Mouse (Mus musculus): ENCODE data around the gene Upk1b. TPM values are rescaled to one million over a fixed set of nuclear protein-coding genes. Genes with fewer than 3 reads are reported as not detected.

Upk1b gene
- polyA plus RNA-seq, 1 experiment from 2014 or later = 0.16 TPM

DNA sequence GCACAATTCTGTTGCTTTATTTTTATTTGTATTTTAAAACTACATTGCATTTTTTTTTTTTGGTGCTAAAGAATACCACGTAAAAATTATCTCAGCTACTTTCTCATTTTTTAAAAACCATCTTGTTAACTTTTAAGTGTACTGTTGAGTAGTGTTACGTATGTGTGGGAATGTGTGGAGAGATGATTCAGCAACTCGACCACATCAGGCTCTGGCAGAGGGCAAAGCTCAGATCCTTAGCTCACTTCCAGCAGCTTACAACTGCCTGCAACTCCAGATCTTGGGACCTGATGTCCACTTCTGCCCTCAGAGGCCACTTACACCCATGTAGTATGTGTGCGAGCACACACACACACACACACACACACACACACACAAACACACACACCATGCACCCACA is 43.6 kb downstream of the Upk1b start:
- Histone ChIP-seq H3K9me3 (ENCODE audit: control insufficient read depth, low read length) (no peaks in the 10 kb centered on the region), H3K4me3 (replicated peaks; ENCODE audit: low read length) (no peak overlapping the region), H3K27ac (no peak overlapping the region), H3K9ac (no peak overlapping the region), H3K4me2 (replicated peaks) (no peak overlapping the region), H3K4me1 (replicated peaks; ENCODE audit: control insufficient read depth, insufficient read depth, low read length) (no peaks in the 10 kb centered on the region), H3K27me3 (ENCODE audit: control insufficient read depth, insufficient read depth, low read length) (no peaks in the 10 kb centered on the region), H3K36me3 (replicated peaks; ENCODE audit: control insufficient read depth, insufficient read depth) (peaks cover 22% of the 10 kb centered on the region)
- ATAC-seq (ENCODE audit: low FRiP score) (no peak), DNase-seq (ENCODE audit: low spot score) (no peak)
- 82% methylated on average over 4 of the region's 4 CpGs for WGBS

DNA sequence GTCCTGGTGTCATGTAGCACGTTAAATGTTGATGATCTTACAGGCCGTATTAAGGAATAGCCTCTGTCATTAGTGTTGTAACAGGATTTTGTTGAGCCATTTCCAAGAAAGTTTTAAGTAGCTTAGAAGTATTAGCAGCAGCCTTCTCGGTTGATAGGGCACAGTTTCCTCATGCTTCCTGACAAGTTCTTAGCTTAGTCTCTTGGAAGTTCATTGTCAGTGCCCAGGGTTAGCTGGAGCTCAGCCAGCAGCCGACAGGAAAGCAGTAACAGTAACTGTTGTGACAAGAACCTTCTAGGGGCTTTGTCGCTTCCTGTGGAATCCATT is 44.0 kb downstream of the Upk1b start:
- DNase-seq (ENCODE audit: low spot score) (no peak), ATAC-seq (ENCODE audit: low FRiP score) (no peak)
- 60% methylated on average over 5 of the region's 5 CpGs for WGBS
- Histone ChIP-seq H3K4me2 (replicated peaks) (no peak overlapping the region), H3K9ac (no peak overlapping the region), H3K36me3 (replicated peaks; ENCODE audit: control insufficient read depth, insufficient read depth) (peaks cover 22% of the 10 kb centered on the region), H3K4me1 (replicated peaks; ENCODE audit: control insufficient read depth, insufficient read depth, low read length) (no peaks in the 10 kb centered on the region), H3K27me3 (ENCODE audit: control insufficient read depth, insufficient read depth, low read length) (no peaks in the 10 kb centered on the region), H3K9me3 (ENCODE audit: control insufficient read depth, low read length) (no peaks in the 10 kb centered on the region), H3K27ac (no peak overlapping the region), H3K4me3 (replicated peaks; ENCODE audit: low read length) (no peak overlapping the region)

DNA sequence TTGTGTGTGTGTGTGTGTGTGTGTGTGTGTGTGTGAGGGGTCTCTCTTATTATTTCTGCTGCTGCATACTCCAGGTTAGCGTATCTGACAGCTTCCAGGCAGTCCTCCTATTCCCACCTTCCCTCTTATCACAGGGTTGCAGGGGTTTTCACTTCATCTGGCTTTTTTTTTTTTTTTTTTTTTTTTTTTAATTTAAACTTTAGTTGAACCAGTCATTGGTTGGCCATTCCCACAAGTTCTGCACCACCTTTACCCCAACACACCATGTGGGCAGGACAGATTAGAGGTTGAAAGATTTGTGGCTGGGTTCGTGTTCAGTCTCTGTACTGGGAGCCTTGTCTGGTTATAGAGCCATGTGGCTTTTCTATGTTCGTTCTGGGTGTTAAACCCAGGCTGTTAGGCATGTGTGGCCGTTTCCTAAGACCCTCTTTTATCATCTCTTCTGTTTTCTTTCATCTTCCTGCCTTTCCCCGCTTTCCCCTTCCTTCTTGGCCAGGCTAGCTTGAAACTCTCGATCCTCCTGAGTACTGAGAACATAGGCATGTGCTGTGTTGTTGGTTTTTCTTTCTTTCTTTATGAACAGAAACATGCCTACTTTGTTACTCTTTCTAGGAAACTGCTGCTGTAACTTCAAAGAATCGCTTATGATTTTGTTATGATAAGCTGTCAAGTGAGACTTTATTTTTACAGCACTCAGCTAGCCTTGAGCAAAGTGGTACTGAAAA is 44.5 kb downstream of the Upk1b start:
- ATAC-seq (ENCODE audit: low FRiP score) = no peak

DNA sequence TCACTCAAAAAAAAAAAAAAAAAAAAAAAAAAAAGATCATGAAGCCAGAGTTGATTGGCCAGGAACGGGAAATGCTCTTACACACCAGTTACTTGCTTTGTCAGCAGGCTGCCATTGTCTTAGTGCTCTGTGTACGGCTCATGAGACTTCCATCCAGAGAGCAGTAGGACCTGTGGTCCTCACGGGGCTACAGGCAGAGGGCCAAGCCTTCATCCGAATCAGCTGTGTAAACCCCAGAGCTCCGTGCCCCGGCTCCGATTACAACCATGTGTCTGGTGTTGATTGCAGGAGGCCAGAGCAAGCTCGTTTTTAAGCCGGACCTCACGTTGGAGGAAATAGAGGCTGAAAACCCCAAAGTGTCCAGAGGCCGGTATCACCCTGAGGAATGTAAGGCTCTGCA is 46.5 kb downstream of the Upk1b start:
- Histone ChIP-seq H3K36me3 (replicated peaks; ENCODE audit: control insufficient read depth, insufficient read depth) (peaks cover 17% of the 10 kb centered on the region; the same call in 1 of the 2 replicates), H3K4me1 (replicated peaks; ENCODE audit: control insufficient read depth, insufficient read depth, low read length) (no peaks in the 10 kb centered on the region), H3K4me2 (replicated peaks) (no peak overlapping the region), H3K27ac (no peak overlapping the region), H3K4me3 (replicated peaks; ENCODE audit: low read length) (no peak overlapping the region), H3K27me3 (ENCODE audit: control insufficient read depth, insufficient read depth, low read length) (no peaks in the 10 kb centered on the region), H3K9ac (no peak overlapping the region), H3K9me3 (ENCODE audit: control insufficient read depth, low read length) (no peaks in the 10 kb centered on the region)
- WGBS = 77% methylated on average over 11 of the region's 11 CpGs
- no peak for DNase-seq (ENCODE audit: low spot score)
- no peak for ATAC-seq (ENCODE audit: low FRiP score)

More for the DNA sequence above, 44.5 kb downstream of the Upk1b start:
- Histone ChIP-seq H3K4me2 (replicated peaks) (no peak overlapping the region), H3K9me3 (ENCODE audit: control insufficient read depth, low read length) (no peaks in the 10 kb centered on the region), H3K27ac (no peak overlapping the region), H3K27me3 (ENCODE audit: control insufficient read depth, insufficient read depth, low read length) (no peaks in the 10 kb centered on the region), H3K4me3 (replicated peaks; ENCODE audit: low read length) (no peak overlapping the region), H3K4me1 (replicated peaks; ENCODE audit: control insufficient read depth, insufficient read depth, low read length) (no peaks in the 10 kb centered on the region), H3K9ac (no peak overlapping the region), H3K36me3 (replicated peaks; ENCODE audit: control insufficient read depth, insufficient read depth) (peaks cover 22% of the 10 kb centered on the region)
- 75% methylated on average over 7 of the region's 7 CpGs for WGBS
- no peak for DNase-seq (ENCODE audit: low spot score)

DNA sequence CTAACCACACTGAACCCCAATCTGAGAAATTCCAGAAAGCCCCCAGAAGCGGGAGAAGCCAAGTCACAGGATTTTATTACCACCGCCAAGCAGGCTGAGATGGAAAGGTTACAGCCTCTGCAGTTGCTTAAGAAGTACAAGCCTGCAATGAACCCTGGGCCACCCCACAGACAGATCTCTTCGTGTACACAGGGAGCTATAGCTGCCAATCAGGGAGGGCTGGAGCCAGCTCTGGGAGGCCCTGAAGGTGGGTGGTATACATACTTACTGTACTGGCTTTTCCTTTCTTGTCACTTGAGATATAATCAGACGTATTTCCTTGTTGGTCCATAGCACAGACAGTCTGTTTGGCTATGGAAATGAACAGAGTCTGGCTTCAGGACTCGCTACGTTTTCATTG is 49.3 kb downstream of the Upk1b start:
- no peak overlapping the region for H3K9ac ChIP-seq
- H3K4me3 ChIP-seq (replicated peaks; ENCODE audit: low read length) = no peak overlapping the region
- no peaks in the 10 kb centered on the region for H3K9me3 ChIP-seq (ENCODE audit: control insufficient read depth, low read length)
- no peak overlapping the region for H3K27ac ChIP-seq
- no peaks in the 10 kb centered on the region; the same call in 1 of the 2 replicates for H3K36me3 ChIP-seq (replicated peaks; ENCODE audit: control insufficient read depth, insufficient read depth)
- DNase-seq (ENCODE audit: low spot score) (no peak), ATAC-seq (ENCODE audit: low FRiP score) (no peak)
- WGBS = 85% methylated on average over 6 of the region's 6 CpGs
- H3K27me3 ChIP-seq (ENCODE audit: control insufficient read depth, insufficient read depth, low read length) = no peaks in the 10 kb centered on the region
- no peaks in the 10 kb centered on the region for H3K4me1 ChIP-seq (replicated peaks; ENCODE audit: control insufficient read depth, insufficient read depth, low read length)
- H3K4me2 ChIP-seq (replicated peaks) = no peak overlapping the region

DNA sequence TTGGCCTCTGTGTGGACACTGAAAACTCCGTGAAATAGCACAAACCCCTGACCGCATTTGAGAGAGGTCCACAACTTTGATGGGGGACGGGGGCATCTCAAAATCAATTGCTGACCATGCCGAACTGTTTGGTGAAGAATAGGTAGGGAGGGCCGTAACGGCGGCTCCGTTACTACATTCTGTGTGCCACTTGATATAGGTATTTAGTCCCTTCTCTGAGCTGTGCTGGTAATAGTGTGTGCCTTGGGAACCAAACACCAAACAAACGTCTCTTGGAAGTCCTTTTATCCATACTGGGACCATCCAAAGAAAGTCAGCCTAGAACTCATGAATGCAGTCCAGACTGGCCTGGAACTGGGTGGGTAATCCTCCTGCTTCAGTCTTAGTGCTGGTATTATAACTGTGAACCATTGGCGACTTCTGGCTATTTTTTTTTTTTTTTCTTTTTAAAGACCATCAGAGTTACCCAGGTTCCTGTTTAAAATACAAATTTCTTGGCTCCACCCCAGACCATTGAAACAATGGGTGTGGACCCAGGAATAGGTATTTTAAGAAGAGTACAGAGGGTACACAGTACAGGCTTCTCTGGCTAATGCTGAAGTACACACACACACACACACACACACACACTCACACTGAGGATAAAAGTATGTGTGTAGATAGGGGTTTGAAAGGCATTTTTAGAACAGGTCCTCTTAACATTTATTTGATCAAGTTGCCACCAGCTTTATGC is 56.0 kb downstream of the Upk1b start:
- WGBS = 85% methylated on average over 10 of the region's 10 CpGs
- no peak for ATAC-seq (ENCODE audit: low FRiP score)

DNA sequence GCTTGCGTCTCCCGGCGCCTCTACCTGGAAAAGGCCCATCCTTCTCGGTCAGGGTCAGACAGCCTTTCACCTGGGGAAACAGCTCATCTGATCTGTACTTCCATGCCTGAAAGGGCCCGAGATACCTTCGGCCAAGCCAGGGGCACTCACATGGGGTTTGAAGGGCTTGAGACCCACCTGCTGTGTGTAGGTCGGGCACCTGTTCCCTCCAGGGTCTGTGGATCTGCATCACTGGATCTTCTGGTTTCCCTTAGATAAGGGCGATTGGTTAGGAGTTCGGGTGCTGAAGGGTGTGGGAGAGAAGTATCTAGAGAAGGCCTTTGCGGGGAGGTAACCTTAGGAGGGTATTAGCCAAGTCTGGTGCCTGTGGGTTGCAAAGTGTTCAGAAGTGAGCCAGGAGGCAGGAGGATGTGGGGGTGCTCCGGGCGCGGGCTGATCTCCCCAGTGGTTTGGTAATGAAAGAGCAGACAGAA is 57.4 kb downstream of the Upk1b start:
- Histone ChIP-seq H3K4me2 (replicated peaks) (peak overlapping the region; percentile 68), H3K9me3 (ENCODE audit: control insufficient read depth, low read length) (no peaks in the 10 kb centered on the region), H3K27me3 (ENCODE audit: control insufficient read depth, insufficient read depth, low read length) (no peaks in the 10 kb centered on the region), H3K4me1 (replicated peaks; ENCODE audit: control insufficient read depth, insufficient read depth, low read length) (peaks cover 6% of the 10 kb centered on the region; the same call in 1 of the 2 replicates), H3K27ac (peak overlapping the region; percentile 84), H3K36me3 (replicated peaks; ENCODE audit: control insufficient read depth, insufficient read depth) (no peaks in the 10 kb centered on the region), H3K4me3 (replicated peaks; ENCODE audit: low read length) (peak overlapping the region; percentile 82), H3K9ac (peak overlapping the region; percentile 91)
- WGBS = 0% methylated on average over 13 of the region's 13 CpGs
- ATAC-seq (ENCODE audit: low FRiP score) = peak; percentile 64
- DNase-seq (ENCODE audit: low spot score) = peak; percentile 28

More for the DNA sequence above, 56.0 kb downstream of the Upk1b start:
- Histone ChIP-seq H3K9me3 (ENCODE audit: control insufficient read depth, low read length) (no peaks in the 10 kb centered on the region), H3K9ac (no peak overlapping the region), H3K4me1 (replicated peaks; ENCODE audit: control insufficient read depth, insufficient read depth, low read length) (peaks cover 6% of the 10 kb centered on the region; the same call in 1 of the 2 replicates), H3K27me3 (ENCODE audit: control insufficient read depth, insufficient read depth, low read length) (no peaks in the 10 kb centered on the region), H3K4me2 (replicated peaks) (no peak overlapping the region), H3K4me3 (replicated peaks; ENCODE audit: low read length) (no peak overlapping the region), H3K27ac (no peak overlapping the region), H3K36me3 (replicated peaks; ENCODE audit: control insufficient read depth, insufficient read depth) (no peaks in the 10 kb centered on the region)
- no peak for DNase-seq (ENCODE audit: low spot score)

DNA sequence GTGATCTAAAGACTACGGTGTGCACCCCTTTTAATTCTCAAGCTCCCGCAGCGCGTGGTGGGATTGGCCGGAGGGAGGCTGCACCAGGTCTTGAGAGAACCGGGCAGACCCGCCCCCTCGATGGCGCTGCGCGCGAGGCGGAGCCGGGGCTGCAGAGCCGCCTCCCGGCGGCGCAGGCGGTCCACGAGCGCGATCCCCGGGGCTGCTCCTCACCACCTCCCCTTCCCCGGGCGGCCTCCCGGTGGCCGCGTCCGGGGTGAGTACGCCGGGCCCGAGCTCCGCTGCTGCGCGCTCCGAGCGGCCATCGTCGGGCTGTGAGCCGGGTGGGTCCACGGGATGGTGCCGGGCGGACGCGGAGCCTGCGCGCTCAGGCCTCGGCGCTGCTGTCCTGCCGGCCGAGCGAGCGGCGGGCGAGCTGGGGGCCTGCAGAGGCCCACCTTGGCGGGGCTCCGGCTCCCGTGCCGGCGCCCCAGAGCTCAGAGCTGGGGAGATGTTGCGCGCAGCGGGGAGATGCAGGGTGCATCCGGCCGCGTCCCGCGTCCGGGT is 57.9 kb downstream of the Upk1b start, which contains the start of gene B4galt4:
Gene B4galt4 (plus strand): TSS at position 152 of the 546 bp plus-strand sequence.
- Histone ChIP-seq H3K9me3 (ENCODE audit: control insufficient read depth, low read length) (no peaks in the 10 kb centered on the region), H3K4me1 (replicated peaks; ENCODE audit: control insufficient read depth, insufficient read depth, low read length) (peaks cover 6% of the 10 kb centered on the region; the same call in 1 of the 2 replicates), H3K4me3 (replicated peaks; ENCODE audit: low read length) (peak within 1 kb of the TSS; percentile 82), H3K4me2 (replicated peaks) (peak within 1 kb of the TSS; percentile 68), H3K36me3 (replicated peaks; ENCODE audit: control insufficient read depth, insufficient read depth) (no peaks in the 10 kb centered on the region), H3K9ac (peak within 1 kb of the TSS; percentile 91), H3K27ac (peak within 1 kb of the TSS; percentile 84), H3K27me3 (ENCODE audit: control insufficient read depth, insufficient read depth, low read length) (no peaks in the 10 kb centered on the region)
- WGBS = under 1% methylated on average over 58 of the region's 69 CpGs
- peak; percentile 71 for DNase-seq (ENCODE audit: low spot score)
- peak; percentile 94 for ATAC-seq (ENCODE audit: low FRiP score)

DNA sequence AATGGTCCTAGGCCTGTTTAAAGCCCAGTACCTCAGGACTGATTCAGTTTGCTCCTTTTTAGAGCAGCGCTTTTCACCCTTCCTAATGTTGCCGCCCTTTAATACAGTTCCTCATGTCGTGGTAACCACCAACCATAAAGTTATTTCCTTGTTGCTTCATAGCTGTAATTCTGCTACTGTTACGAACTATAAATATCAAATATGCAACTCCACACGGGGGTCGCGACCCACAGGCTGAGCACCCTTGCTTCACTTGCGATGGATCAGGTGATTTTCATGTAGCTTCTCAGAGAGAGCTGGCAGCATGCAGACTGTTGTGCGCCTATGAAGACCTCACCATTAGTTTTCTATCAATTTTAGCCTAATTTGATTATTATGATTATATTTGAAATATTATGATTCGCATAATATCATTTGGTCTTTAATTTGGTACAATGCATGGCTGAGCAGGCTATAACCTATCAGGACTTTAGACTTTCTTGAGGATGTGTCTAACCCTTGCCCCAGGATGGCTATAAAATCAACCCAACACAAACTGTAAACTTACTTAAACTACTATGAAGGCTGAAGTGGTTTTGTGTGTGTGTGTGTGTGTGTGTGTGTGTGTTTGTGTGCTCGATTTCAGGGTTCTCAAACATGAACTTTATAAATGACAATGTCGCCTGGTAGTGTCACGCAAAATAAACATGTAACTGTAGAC is 58.8 kb downstream of the Upk1b start:
- Histone ChIP-seq H3K9me3 (ENCODE audit: control insufficient read depth, low read length) (no peaks in the 10 kb centered on the region), H3K9ac (peak overlapping the region; percentile 91)
- WGBS = 85% methylated on average over 13 of the region's 13 CpGs

More for the DNA sequence above, 58.8 kb downstream of the Upk1b start:
- Histone ChIP-seq H3K27ac (no peak overlapping the region), H3K4me1 (replicated peaks; ENCODE audit: control insufficient read depth, insufficient read depth, low read length) (peaks cover 6% of the 10 kb centered on the region; the same call in 1 of the 2 replicates), H3K27me3 (ENCODE audit: control insufficient read depth, insufficient read depth, low read length) (no peaks in the 10 kb centered on the region), H3K4me3 (replicated peaks; ENCODE audit: low read length) (peak overlapping the region; percentile 82), H3K4me2 (replicated peaks) (peak overlapping the region; percentile 68), H3K36me3 (replicated peaks; ENCODE audit: control insufficient read depth, insufficient read depth) (no peaks in the 10 kb centered on the region)
- ATAC-seq (ENCODE audit: low FRiP score) (0 out of 2 replicates have a peak, but pooled peaks have one; percentile 1), DNase-seq (ENCODE audit: low spot score) (no peak)

Data from hindbrain, embryonic 14.5 days (tissue).